Mouse (Mus musculus) heart, adult 2 months (tissue): Measurements from ENCODE around the gene Mamdc2.

ENCODE experiments used
- CTCF ChIP-seq: fragments of 200-600 bp; IDR thresholded peaks from 2 replicates; pipeline ENCODE4 v1.8.1; 2022; ENCODE audit warnings: antibody characterized with exemption, mild to moderate bottlenecking, moderate library complexity
- EP300 ChIP-seq: fragments of 200-500 bp; IDR thresholded peaks from 2 replicates; pipeline ENCODE4 v1.6.1; 2011; ENCODE audit warnings: low read depth, low read length, control low read depth; ENCODE audit not compliant: insufficient read depth
- POLR2A ChIP-seq: fragments of 200-500 bp; IDR thresholded peaks from 2 replicates; pipeline ENCODE4 v1.6.1; 2011; ENCODE audit warnings: mild to moderate bottlenecking, low read depth, low read length, control low read depth; ENCODE audit not compliant: insufficient read depth

DNA sequence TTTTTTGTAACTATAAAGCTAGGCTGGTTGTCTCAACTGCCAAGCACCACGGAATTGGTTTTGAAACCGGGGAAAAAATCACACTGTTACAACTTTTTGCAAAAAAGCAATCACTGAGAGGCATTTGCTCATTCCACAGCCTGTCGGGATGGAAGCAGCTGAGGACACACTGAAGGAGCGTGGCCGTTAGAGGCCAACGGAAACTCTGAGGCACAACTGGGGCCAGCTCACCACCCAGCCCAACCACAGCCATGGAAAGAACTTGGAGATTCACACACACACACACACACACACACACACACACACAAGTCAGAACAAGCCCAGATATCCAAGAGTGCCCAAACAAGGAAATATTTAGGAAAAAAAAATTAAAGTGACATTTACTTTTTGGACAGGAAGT lies 29.6 kb upstream of the Mamdc2 start:
- TF ChIP-seq EP300 (no peak), POLR2A (no peak), CTCF (no peak)
